Mouse (Mus musculus) embryo, embryonic 10 days (tissue): ENCODE measurements around the gene Dhx37.

ENCODE experiments used
- DNase-seq: peaks from one replicate; pipeline ENCODE4 v3.0.0-alpha.2; 2015; ENCODE audit warnings: low spot score

The Dhx37 gene

DNA sequence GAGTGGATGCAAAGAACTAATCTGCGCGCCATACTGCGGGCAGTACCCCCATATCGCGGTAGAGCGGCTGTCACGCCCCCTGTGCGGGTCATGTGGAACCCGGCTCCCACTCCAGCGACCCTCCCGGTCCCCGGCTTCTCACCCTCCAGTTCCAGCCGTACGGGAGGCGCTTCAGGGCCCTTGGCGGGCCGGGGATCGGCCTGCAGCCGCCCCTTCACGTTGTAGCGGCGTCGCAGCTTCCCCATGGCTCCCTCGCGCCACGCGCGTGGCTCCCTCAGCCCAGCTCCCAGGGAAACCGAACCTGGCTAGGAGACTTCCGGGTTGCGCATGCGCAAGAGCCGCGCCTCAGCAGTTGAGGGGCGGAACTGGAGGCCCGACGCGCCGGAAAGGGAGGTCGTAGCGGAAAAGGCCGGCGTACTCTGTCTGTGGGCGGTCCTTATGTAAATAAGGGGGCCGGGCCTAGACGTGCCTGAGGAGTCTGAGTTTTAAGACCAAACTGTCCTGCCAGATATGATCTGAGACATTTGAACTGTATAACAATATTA is at the start of gene Dhx37:
Gene Dhx37, minus strand, starts transcription at position 329 of the 545 bp plus-strand sequence.
- DNase-seq = peak; percentile 97

DNA sequence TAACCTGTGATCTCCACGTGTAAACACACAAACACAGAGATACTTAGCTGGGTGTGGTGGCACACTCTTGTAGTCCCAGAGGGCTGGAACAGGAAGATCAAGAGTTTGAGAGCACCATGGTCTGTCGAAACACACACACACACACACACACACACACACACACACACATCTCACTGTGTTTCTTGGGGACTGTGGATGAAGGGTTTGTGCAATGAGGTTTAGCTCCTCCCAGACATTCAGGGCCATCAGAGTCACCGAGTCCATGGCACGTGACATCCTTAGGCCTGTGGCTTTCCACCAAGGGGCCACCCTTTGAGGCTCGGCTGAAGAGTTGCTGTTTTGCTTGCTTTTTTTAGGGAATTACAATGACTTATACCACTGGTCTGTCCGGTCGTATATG is 48.6 kb upstream of the Dhx37 start:
- DNase-seq = no peak

DNA sequence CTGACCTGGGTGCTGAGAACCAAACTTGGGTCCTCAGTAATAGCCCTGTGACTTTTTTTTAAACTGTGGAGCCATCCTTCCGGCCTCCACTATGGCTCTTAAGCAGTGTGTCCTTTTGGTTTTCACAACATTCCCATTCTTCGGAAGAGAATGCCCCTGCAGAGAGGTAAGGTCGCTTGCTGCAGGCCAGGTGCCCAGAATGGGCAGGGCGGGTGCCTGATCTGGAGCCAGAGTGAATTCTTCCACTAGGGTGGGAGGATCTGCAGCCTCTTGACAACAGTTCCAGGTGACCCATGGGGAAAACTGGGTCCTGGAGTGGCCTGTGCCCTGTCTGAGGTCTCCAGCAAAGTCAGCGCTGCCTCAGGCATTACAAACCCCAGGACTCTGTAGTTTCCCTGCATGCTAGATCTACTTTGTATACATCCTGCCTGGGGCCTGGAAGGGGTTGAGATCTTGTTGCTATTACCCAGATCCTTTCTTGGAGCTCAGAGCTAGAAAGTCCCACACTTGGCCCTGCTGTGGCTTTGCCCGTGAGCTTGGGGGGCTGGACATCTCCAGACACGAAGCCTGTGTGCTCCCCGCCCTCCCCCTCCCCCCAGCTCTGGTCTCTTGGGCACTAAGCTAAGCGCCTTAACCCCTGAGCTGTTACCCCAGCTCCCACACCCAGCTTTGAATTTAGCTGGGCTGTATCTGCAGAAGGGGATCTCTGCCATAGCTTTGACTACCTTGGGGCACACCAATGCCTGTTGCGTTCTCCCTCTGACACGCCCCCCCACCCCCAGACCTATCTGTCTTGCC is 46.7 kb upstream of the Dhx37 start:
- no peak for DNase-seq

DNA sequence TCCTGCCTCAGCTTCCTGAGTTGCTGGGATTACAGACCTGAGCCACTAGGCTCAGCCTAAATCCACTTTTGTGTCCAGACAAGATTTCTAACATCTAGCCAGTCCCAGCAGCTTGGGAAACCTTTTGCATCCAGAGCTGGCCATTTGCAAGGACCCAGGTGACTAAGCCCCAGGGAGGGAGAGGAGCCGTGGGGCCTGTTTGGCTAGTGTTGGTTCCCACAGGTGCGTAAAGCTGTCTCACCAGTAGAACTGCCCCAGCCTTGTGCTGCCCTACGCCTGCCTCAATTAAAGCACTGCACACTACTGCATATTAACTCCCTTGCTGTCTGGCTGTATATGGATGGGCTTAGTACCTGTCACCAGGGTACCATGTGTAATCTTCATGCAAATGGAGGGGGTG is 45.5 kb upstream of the Dhx37 start:
- no peak for DNase-seq

DNA sequence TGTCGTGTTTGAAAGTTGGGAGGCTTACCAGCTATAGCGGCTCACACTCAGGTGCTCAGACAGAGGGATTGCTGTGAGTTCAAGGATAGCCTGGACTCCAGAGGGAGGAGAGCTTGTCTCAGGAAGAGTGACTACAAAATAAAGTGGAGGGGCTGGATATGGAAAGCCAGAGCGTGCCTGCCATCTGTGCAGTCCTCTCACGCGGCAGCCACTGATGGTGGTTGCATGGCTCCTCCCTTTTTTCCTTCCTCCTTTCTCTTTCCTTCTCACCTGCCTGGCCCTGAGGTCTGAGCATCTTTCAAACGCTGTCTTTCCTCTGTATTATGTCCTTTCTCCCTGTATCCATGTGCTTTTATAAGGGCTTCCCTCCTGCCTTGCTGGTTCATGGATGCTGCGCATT is 44.1 kb upstream of the Dhx37 start:
- DNase-seq = no peak

DNA sequence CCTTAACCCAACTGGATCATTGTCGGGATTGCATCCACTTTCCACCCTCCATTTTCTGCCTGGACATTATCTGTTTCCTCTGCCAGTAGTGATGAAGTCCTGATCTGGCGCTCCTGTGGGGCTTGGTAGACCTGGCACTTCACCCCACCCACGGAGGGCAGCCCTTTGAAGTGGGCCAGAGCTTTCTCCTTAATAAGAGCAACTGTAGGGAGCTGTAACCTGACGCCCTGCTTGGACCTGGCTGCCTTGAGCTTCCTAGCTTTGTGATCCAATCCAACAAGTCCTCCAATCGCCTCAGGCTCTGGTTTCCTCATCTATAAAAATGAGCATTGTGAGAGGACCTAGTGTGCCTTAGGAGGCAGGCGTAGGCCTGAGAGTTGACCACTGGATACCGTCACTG is 43.6 kb upstream of the Dhx37 start:
- DNase-seq = no peak

DNA sequence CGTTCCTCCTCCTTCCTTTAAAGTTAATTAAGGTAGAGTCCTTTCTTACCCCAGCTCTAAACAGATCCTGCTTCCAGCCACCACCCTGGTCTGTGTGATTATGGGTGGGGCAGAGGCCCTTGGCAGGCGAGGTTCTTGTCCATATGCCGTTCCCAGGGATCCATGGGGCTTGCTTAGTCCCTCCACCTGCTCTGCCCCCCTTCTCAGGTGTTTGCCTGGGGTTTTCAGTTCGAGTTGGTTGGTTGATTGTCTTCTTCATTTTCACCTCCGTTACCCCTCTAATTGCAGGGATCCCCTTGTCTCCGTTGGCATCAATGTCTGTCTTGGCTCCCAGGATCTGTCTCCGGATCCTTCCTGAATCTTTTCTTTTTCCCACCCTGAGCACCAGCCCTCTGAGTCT is 42.9 kb upstream of the Dhx37 start:
- no peak for DNase-seq

DNA sequence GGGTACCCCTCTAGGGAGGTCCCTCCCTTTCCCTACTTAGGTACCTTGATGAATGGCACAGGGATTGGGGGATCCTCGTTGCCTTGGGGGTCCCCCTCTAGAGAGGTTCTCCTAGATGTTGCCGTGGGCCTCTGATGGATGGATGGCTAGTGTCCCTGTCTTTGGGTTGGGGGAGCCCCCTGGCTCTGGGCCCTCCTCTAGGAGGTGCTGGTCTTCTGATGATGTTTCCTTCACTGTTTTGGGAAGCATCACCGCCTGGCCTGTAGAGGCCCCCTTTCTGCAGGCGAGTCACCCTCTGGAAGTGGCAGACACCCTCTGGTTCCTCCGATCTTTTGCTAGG is 42.3 kb upstream of the Dhx37 start:
- peak; percentile 18 for DNase-seq

DNA sequence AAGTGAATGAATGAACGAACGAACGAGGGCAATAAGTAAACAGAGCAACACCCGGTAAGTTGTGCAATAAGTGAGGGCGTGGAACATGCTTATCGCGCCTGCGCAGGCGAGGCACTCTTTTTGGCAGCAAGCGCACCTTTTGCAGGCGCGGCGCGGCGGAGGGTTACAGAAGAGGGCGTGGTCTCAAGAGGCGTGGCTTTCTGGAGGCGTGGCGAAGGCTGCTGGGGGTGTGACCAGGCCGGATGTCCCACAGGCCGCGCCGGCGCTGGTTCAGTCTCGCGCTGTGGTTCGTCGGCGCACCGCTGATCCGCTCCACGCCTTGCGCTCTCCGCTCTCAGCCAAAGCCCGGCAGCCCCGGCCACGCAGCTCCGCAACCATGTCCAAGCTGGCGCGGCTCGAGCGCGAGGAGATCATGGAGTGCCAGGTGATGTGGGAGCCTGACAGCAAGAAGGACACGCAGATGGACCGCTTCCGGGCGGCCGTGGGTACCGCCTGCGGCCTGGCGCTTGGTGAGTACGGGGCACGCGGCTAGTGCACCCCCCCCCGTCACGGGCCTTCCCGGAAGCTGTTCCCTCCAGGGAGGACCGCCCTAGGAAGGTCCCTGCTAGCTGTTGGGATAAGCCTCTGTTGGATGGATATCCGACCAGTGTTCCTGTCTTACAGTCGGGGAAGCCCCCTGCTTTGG is 41.8 kb upstream of the Dhx37 start, which contains the start of gene Aacs:
Gene Aacs, plus strand, starts transcription at position 214 of the 685 bp plus-strand sequence.
- DNase-seq = peak; percentile 98

DNA sequence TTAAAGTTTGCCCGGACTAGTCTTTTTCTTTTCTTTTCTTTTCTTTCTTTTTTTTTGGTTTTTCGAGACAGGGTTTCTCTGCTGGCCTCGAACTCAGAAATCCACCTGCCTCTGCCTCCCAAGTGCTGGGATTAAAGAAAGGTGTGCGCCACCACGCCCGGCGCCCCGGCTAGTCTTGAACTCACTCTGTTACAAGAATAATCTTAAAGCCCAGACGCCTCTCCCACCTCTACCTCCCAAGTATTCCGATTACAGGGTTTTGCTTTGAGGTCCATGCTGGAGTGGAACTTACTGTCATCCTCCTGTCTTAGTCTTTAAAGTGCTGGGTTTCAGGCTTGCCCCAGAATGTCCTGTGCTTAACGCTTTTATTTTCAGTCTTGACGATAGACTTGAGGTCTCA is 41.1 kb upstream of the Dhx37 start:
- DNase-seq = no peak

DNA sequence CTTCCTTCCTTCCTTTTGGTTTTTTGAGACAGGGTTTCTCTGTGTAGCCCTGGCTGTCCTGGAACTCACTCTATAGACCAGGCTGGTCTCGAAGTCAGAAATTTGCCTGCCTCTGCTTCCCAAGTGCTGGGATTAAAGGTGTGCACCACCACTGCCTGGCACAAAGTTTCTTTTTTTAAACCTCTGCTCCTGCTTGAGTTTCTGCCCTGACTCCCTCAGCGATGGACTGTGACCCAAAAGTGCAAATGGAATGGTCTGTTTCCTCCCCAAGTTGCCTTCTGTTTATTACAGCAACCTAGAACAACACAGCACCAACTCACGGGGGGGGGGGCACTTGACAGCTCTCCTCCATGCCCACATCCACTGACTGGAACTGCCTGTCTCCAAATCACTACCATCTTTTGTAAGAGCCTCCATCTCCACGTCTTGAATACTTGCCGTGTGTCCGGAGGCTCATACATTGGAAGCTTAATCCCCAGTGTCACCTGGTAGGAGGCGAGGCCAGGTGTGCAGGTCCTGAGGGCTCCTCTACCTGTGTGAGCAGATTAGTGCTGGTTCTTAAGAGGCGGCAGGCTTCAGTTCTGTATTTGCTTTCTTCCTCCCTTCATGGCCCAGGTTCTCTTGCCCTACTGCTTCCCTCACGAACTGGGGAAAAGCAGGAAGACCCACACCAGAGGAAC is 39.0 kb upstream of the Dhx37 start:
- no peak for DNase-seq

DNA sequence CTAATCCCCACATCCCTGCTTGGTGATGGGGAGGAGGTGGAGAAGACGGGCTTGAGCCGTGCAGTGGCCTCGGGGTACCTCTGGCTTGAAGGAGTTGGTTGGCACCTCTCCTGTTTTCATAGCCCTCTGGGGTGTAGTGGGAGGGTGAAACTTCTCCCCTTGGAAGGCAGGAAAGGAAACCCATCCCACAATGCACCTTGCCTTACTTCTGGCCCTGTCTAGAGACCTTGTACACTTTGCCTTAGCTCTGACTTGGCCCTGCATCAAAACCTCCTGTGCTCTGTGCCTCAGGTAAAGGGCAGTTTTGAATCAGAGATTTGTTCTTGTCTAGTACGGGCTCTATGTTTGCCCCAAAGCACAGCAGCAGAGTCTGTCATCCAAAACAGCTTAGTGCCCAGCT is 36.8 kb upstream of the Dhx37 start:
- DNase-seq = no peak

DNA sequence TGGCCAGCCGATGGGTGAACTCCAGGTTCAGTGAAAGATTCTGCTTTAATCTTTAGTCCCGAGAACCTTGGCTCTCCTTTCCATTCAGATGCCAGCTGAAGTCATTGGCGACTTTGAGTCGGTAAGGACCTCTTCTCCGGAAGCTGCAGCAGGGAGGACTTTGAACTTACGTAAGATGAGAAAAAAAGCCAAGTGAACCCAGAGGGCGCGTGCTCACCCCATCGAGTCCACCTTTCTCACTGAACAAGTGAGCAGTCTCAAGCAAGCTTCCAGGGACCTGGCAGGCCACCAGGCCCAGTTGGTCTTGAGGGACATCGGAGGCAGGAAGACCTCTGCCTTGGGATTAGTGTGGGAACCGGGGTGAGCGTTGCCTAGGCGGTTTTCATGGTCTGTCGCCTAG is 33.3 kb upstream of the Dhx37 start:
- no peak for DNase-seq

DNA sequence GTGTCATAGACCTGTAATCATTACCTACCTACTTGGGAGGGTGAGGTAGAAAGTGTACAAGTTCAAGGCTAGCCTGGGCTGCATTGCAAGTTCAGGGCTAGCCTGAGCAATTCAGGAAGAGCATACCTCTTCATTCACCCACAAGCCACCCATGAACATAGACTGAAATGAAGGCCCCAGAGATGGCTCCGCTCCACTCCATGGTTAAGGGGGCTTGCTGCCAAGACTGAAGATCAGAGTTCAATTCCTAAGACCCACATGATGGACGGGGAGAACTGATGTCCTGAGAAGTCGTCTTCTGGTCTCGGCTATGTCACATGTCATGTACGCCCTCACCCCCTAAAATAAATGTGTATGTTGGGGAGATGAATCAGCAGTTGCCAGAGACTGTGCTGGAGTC is 32.6 kb upstream of the Dhx37 start:
- no peak for DNase-seq

DNA sequence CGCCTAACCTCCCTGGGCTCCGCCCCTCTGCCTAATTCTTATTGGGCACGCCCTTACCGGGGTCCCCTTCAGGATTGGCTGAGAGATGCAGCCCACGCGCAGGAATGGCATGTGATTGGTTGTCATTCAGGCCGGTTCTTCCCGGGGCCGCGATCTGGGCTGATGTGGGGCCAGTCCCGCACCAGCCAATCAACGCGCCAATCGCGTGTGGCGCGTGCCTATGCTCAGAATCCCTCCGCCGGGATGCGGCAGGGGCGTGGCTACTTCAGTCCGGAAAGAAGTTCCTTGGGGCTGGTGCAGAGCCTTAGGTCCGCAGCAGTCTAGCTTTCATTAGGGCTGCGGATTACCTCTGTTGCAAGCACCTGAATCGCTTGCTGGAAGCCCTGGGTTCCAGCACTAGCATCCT is 31.8 kb upstream of the Dhx37 start:
- peak; percentile 99 for DNase-seq

DNA sequence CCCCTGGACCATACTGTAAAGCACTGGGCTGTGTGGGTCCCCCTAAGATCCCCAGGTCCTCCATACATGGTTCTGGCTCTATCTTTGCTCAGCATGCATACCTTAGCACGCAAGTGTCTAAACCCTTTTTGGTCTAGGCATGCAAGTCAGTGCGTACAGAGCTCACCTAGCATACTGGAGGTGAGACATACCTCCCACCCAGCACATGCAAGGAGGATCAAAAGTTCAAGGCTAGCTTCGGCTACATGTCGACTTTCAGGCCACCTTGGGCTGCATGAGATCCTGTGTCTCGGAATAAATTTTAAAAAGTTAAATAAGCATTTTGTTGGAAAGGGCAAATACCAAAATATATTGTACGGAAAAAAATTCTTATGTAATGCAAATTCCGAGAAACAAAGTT is 31.3 kb upstream of the Dhx37 start:
- DNase-seq = no peak

DNA sequence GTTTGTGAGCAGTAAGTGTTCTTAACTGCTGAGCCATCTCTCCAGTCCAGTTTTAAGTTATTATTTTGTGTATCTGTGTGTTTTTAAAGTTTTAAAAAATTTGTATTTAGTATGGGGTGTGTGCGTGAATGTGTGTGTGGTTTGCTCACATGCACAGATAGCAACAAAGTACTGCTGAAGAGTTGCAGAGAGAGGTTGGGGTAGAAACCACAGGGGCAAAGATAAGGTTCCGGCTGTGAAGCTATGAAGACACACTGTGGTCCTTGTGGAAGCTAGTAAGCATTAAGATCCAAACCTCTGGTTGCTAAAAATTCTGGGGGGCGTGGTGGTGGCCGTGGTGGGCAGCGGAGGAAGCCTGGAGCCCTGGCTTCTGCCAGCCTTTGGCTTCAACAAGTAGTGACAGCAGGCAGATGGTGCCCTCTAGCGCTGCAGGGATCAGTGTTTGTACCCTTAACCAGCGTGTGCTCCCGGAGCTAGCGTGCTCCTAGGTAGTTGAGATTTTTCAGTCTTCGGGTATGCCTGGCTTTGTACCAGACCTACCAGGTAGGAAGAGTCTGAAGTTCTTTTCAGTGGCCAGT is 28.0 kb upstream of the Dhx37 start:
- DNase-seq = peak; percentile 38

DNA sequence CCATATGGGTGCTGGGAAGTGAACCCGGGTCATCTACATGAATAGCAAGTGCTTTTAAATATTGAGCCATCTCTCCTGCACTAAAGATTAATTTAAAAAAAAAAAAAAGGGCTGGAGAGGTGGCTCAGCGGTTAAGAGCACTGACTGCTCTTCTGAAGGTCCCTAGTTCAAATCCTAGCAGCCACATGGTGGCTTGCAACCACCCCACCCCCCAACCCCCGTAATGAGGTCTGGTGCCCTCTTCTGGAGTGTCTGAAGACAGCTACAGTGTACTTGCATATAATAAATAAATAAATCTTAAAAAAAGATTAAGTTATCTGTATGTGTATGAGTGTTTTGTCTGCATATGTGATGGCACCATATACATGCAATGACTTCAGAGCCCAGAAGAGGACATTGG is 26.7 kb upstream of the Dhx37 start:
- DNase-seq = no peak

DNA sequence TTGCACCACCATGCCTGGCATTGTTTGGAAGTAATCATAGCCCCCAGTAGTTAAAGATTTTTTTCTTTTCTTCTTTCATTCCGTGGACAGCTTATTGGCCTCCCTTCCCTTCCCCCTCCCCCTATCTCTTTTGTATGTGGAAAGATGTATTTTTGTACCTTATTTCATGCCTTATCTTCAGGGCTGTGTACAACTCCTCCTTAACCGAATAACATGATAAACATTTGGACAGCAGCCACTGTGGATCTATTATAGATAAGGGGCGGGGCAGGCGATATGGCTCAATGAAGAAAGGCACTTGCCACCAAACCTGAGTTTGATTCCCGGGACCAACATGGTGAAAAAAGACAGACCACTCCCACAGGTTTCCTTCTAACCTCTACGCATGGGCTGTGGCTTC is 23.6 kb upstream of the Dhx37 start:
- DNase-seq = no peak

DNA sequence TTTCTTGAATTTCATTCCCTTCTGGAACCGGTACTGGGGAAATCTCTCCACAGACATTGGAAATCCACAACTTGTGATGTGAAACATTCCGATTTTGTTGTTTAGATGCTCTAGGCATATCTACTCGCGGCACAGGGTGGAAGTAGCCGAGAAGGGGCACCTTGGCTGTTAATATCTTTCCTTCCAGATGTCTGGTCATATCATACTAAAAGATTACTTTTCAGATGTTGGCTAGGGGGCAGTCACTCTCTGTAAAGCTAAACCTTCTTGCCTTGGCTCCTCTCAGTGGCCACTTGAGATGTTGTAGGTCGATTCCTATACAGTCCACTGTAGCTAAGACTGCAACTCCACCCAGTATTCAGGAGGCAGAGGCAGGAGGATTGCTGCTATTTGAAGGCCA is 22.2 kb upstream of the Dhx37 start:
- DNase-seq = no peak

DNA sequence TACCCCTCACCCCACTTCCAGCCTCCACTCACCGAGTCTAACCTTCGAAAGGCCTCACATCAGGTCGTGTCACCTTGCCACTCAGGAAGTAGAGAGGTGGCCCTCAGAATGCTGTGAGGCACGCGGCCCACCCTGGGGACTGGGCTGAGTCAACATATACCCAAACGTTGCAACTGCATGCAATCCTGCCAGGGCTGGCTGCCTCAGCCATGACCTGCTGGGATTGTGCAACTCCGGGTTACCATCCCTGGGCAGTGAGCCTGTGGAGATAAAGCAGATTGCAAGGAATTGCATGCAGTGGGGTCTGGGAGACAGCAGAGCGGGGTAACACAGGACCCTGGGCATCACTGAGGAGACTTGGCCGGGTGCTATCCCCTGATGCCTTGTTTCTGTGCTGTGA is 18.7 kb upstream of the Dhx37 start:
- no peak for DNase-seq

DNA sequence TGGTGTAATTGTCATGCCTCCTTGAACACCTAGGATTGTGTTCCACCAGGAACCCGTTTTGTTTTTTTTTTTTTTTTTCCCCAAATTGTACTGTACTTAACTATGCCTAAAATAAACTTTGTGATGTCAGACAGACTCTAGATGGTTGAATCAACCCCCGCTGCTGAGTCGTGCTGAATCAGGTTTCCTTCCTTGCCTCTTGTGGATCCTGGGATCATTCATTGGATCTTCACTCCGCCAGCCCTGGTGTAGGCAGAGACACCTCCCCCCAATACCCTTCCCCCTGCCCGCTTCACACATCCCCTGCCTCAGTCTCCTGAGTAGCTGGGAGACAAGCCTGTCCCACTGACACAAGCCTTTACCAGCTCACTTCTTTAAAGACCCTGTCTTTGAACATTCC is 15.4 kb upstream of the Dhx37 start:
- no peak for DNase-seq

DNA sequence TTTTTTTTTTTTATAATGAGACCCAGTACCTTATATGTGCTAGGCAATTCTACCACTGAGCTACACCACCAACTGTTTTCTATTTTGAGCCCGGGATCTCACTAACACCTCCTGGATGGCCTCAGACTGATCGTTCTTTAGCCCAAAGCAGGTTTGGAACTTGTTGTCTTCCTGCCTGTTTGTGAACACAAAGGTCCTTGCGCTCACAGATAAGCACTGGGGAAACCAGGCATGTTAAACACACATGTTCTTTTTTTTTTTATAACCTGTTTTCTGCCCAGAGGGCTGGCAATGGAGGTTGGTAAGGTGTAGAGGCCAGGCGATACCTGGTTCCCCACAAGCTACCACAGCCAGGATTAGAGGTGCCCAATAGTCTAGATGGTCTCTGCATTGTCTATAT is 14.7 kb upstream of the Dhx37 start:
- no peak for DNase-seq
